Mouse (Mus musculus): ENCODE measurements around the gene Srxn1. TPM values are rescaled to one million over a fixed set of nuclear protein-coding genes. Genes with fewer than 3 reads are reported as not detected.
A peak's percentile ranks its signal among the peaks of the same experiment; 100 is the strongest.

Srxn1 gene
- polyA plus RNA-seq, 1 experiment = 39.1 TPM

DNA sequence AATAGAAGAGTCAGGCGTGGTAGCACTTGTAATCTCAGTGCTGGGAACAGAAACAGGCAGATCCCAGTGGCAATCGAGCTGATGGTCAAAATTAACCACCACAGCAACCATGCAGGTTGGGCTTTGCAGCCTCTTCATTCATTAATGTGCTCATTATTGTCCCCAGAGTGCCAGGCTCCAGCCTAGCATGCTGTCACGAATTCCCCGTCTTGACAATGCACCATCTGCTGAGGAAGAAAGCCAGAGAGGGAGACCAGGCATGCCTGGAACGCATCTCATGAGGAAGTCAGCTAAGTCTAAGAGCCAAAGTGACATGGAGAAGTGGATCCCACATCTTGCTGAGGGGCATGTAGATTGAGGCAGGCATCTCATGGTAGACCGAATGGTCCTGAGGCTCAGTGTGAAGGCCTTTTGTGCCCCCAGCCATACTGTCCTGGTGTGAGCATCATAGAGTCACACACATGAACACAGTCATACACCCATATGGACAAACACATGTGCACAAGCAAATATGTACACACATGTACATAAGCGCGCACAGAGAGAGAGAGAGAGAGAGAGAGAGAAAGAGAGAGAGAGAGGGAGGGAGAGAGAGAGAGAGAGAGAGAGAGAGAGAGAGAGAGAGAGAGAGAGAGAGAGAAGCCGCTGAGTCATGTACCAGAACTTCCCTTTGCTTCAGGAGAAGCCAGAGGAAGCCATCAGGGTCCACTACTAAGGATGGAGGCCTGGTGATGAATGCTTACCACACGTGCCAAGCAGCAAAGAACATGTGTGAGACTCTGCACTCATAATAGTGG, 34.1 kb downstream of the Srxn1 start:
- TF ChIP-seq CTCF (IDR thresholded peaks at IDR 0.05; ENCODE audit: borderline replicate concordance, insufficient read depth, low read length) = no peak
- TF ChIP-seq POLR2A (IDR thresholded peaks at IDR 0.05; ENCODE audit: low read depth, low read length) = no peak
- H3K27ac ChIP-seq (ENCODE audit: insufficient read depth, low read length) = no peak overlapping the region
- peaks cover 2% of the 10 kb centered on the region; the same call in 1 of the 2 replicates for H3K4me1 ChIP-seq (ENCODE audit: control insufficient read depth, insufficient read depth, low read length)
- no peak overlapping the region for H3K4me3 ChIP-seq (ENCODE audit: insufficient read depth, low read length)

DNA sequence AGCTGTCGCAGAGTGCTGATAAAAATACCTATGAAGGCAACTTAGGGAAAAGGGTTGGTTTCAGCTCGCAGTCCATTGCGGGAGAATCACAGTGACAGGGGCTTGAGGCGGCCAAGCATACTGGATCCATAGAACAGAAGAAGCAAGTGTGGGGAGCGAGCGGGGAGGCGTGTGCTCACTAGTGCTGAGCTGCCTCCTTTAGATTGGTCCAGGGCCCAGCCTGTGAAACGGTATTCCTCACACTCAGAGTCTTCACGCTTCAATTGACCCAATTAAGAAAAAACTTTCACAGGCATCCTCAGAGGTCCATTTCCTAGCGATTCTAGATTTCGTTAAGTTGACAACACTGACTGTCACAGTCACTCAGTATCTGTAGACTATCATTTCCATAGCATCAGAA, 35.6 kb downstream of the Srxn1 start:
- TF ChIP-seq CTCF (IDR thresholded peaks at IDR 0.05; ENCODE audit: borderline replicate concordance, insufficient read depth, low read length) (no peak), POLR2A (IDR thresholded peaks at IDR 0.05; ENCODE audit: low read depth, low read length) (no peak)
- H3K4me3 ChIP-seq (ENCODE audit: insufficient read depth, low read length) = no peak overlapping the region
- H3K27ac ChIP-seq (ENCODE audit: insufficient read depth, low read length) = no peak overlapping the region
- peaks cover 2% of the 10 kb centered on the region; the same call in 1 of the 2 replicates for H3K4me1 ChIP-seq (ENCODE audit: control insufficient read depth, insufficient read depth, low read length)

DNA sequence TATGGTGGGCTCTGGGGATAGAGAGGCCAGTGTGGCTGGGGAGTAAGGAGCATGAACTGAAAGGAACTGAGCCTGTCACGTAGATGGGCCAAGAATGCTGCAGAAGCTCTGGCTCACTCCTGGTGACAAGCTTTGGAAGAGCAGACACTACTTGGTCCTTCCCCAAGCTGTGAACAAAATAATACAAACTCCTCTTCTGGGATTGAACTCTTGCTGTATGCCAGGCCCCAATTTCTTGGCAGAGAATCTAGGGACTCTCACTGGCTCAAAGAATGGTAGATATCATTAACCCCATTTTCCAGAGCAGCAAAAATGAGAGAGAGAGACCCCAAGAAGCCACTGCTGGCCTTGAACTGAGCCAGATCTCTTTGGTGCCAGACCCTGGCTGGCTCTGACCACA, 36.2 kb downstream of the Srxn1 start:
- H3K4me3 ChIP-seq (ENCODE audit: insufficient read depth, low read length) = no peak overlapping the region
- peaks cover 2% of the 10 kb centered on the region; the same call in 1 of the 2 replicates for H3K4me1 ChIP-seq (ENCODE audit: control insufficient read depth, insufficient read depth, low read length)
- TF ChIP-seq CTCF (IDR thresholded peaks at IDR 0.05; ENCODE audit: borderline replicate concordance, insufficient read depth, low read length) (no peak), POLR2A (IDR thresholded peaks at IDR 0.05; ENCODE audit: low read depth, low read length) (no peak)
- no peak overlapping the region for H3K27ac ChIP-seq (ENCODE audit: insufficient read depth, low read length)

DNA sequence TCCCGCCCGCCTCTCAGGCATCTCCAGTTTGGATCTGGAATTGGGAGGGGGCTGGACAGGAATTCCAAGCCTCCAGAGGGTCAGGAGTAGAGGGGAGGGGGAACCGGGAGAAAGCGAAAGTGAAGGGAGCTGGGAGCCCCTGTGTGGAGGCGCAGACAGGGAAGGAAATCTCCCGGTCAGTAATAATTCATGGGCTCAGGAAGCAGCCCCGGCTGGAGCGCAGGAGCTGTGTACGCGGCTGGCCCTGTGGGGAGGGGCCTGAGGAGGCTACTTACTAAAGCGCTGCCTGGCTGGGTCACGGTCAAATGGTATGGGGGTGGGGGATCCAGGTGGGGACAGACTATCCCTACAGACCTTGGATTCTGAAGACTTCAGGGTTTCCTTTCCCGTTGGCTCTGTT, 36.7 kb downstream of the Srxn1 start:
- peaks cover 2% of the 10 kb centered on the region; the same call in 1 of the 2 replicates for H3K4me1 ChIP-seq (ENCODE audit: control insufficient read depth, insufficient read depth, low read length)
- H3K27ac ChIP-seq (ENCODE audit: insufficient read depth, low read length) = no peak overlapping the region
- H3K4me3 ChIP-seq (ENCODE audit: insufficient read depth, low read length) = peak overlapping the region; percentile 20
- TF ChIP-seq POLR2A (IDR thresholded peaks at IDR 0.05; ENCODE audit: low read depth, low read length) (no peak), CTCF (IDR thresholded peaks at IDR 0.05; ENCODE audit: borderline replicate concordance, insufficient read depth, low read length) (no peak)

DNA sequence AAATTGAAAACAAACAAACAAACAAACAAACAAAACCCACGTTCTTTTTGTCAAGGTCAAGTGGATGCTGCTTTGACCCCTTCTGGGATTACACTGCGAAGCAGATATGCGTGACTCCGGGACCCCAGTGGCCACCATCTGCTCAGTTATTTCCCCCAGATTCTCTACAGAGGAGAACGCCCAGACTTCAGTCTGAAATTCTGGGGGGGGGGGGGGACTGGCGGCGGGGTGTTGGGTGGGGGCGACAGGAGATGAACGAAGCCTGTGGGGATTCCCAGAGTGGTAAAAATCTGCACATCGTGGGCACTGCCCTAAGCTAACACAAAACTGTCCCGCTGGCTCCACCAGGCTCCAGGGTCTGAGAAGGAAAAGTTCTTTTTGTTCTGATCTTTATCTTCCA, 37.3 kb downstream of the Srxn1 start:
- Histone ChIP-seq H3K4me1 (ENCODE audit: control insufficient read depth, insufficient read depth, low read length) (peaks cover 2% of the 10 kb centered on the region; the same call in 1 of the 2 replicates), H3K4me3 (ENCODE audit: insufficient read depth, low read length) (no peak overlapping the region), H3K27ac (ENCODE audit: insufficient read depth, low read length) (no peak overlapping the region)
- TF ChIP-seq CTCF (IDR thresholded peaks at IDR 0.05; ENCODE audit: borderline replicate concordance, insufficient read depth, low read length) (no peak), POLR2A (IDR thresholded peaks at IDR 0.05; ENCODE audit: low read depth, low read length) (no peak)

DNA sequence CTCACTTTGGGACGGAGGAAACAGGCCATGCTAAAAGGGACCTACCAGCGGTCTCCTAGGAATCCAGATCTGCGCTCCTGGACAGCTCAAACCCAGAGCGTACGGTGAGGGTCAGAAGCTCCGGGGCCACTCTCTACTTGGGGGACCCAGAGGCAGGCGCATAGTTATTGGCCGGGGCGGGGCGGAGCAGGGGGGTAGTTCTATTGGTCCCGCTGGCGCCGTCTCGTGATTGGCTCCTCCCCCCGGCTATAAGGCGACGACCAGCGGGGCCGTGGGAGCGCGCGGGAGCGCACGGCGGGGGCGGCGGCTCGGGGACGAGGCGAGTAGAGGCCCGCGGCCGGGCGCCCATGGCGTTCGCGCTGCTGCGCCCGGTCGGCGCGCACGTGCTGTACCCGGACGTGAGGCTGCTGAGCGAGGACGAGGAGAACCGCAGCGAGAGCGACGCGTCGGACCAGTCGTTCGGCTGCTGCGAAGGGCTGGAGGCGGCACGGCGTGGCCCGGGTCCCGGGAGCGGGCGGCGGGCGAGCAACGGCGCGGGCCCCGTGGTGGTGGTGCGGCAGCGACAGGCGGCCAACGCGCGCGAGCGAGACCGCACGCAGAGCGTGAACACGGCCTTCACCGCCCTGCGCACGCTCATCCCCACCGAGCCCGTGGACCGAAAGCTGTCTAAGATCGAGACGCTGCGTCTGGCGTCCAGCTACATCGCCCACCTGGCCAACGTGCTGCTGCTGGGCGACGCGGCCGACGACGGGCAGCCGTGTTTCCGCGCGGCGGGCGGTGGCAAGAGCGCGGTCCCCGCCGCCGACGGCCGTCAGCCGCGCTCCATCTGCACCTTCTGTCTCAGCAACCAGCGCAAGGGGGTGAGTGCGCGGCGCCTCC, 38.2 kb downstream of the Srxn1 start, which contains the start of gene Tcf15:
Tcf15 (plus strand) TSS at position 283 of the 879 bp plus-strand sequence.
- Histone ChIP-seq H3K4me1 (ENCODE audit: control insufficient read depth, insufficient read depth, low read length) (peaks cover 2% of the 10 kb centered on the region; the same call in 1 of the 2 replicates), H3K27ac (ENCODE audit: insufficient read depth, low read length) (no peak within 1 kb of the TSS), H3K4me3 (ENCODE audit: insufficient read depth, low read length) (no peak within 1 kb of the TSS)
- TF ChIP-seq POLR2A (IDR thresholded peaks at IDR 0.05; ENCODE audit: low read depth, low read length) (no peak), CTCF (IDR thresholded peaks at IDR 0.05; ENCODE audit: borderline replicate concordance, insufficient read depth, low read length) (no peak)

DNA sequence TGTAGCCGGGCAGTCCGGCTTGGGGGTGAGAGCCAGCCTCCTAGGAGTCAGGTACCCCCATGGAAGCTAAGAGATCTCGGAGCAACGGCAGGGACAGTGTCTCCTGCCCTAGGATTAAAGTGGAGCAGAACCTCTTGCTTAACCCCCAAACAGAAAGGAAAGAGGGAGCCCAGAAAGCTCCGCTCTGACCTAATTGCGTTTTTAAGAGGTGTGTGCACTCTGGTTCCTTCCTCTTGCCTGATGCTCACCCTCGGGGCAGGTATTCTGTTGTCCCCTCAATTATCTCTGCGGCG, 38.8 kb downstream of the Srxn1 start:
- Histone ChIP-seq H3K27ac (ENCODE audit: insufficient read depth, low read length) (no peak overlapping the region), H3K4me3 (ENCODE audit: insufficient read depth, low read length) (no peak overlapping the region), H3K4me1 (ENCODE audit: control insufficient read depth, insufficient read depth, low read length) (peaks cover 2% of the 10 kb centered on the region; the same call in 1 of the 2 replicates)
- TF ChIP-seq CTCF (IDR thresholded peaks at IDR 0.05; ENCODE audit: borderline replicate concordance, insufficient read depth, low read length) (no peak), POLR2A (IDR thresholded peaks at IDR 0.05; ENCODE audit: low read depth, low read length) (no peak)

DNA sequence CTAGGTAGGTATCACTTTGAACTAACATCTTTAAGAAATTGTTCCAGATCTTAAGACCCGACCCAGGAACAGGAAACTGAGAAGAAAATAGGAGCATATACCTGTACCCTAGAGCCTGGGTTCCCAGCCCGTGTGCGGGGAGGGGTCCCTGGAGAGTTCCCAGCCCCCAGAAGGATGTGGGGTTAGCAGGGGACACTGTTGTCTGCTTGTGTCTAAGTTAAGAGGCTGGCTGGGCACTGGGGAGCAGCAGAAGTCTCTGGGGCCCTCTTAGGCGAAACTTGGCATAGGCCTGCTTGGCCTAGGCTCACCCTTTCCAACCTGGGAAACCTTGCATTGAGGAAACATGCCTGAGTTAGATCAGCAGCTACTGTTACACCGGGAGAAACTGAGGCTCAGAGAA, 39.2 kb downstream of the Srxn1 start:
- Histone ChIP-seq H3K27ac (ENCODE audit: insufficient read depth, low read length) (no peak overlapping the region), H3K4me1 (ENCODE audit: control insufficient read depth, insufficient read depth, low read length) (peaks cover 2% of the 10 kb centered on the region; the same call in 1 of the 2 replicates), H3K4me3 (ENCODE audit: insufficient read depth, low read length) (no peak overlapping the region)
- TF ChIP-seq CTCF (IDR thresholded peaks at IDR 0.05; ENCODE audit: borderline replicate concordance, insufficient read depth, low read length) (no peak), POLR2A (IDR thresholded peaks at IDR 0.05; ENCODE audit: low read depth, low read length) (no peak)

DNA sequence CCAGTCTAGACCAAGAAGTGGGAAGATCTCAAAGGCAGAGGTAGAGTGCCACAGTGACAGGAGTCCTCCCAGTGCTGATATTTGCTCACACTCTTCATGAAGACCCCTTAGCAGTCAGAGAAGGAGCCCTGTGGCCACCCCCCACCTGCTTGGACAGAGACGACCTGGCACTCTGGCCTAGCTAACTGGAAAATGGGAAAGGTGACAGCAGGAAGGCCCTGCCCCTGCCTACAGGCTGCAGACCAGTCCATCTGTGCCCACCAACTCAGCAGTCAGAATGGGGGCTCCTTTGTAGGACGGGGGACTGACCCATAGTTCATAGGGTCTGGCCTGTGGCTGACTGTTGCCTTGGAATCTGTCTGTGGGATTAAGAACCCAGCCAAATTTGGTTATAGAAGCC, 40.4 kb downstream of the Srxn1 start:
- peaks cover 2% of the 10 kb centered on the region; the same call in 1 of the 2 replicates for H3K4me1 ChIP-seq (ENCODE audit: control insufficient read depth, insufficient read depth, low read length)
- H3K4me3 ChIP-seq (ENCODE audit: insufficient read depth, low read length) = no peak overlapping the region
- no peak for TF ChIP-seq POLR2A (IDR thresholded peaks at IDR 0.05; ENCODE audit: low read depth, low read length)
- H3K27ac ChIP-seq (ENCODE audit: insufficient read depth, low read length) = no peak overlapping the region

DNA sequence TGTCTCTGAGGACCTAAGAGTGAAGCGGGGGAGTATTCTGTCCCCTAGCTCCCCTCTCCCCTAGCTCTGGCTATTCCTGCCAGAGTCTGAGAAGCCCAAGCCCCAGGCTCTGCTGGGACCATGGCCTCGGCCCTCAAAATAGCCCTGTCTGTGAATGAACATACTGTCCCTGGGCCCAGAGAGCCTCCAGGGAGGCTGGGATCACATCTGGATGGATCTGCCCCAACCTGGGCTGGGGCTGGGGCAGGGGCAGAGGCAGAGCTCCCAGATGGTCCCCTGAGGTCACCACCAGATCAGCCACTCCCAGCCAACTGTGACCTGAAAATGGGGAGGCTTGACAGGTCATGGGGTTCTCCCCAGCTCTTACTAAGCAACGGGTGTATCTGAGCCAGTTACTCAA, 41.8 kb downstream of the Srxn1 start:
- TF ChIP-seq CTCF (IDR thresholded peaks at IDR 0.05; ENCODE audit: borderline replicate concordance, insufficient read depth, low read length) (no peak), POLR2A (IDR thresholded peaks at IDR 0.05; ENCODE audit: low read depth, low read length) (no peak)
- Histone ChIP-seq H3K4me3 (ENCODE audit: insufficient read depth, low read length) (no peak overlapping the region), H3K4me1 (ENCODE audit: control insufficient read depth, insufficient read depth, low read length) (peaks cover 2% of the 10 kb centered on the region; the same call in 1 of the 2 replicates), H3K27ac (ENCODE audit: insufficient read depth, low read length) (no peak overlapping the region)

All from embryonic fibroblast, embryonic 13.5 days (primary cell).